Mouse (Mus musculus): ENCODE results near the gene Smarca5. TPM values are rescaled to one million over a fixed set of nuclear protein-coding genes. Genes with fewer than 3 reads are reported as not detected.

Gene Smarca5
- total and polyA plus RNA-seq, 3 experiments: 59.0 to 140 (median 89.1) TPM

DNA sequence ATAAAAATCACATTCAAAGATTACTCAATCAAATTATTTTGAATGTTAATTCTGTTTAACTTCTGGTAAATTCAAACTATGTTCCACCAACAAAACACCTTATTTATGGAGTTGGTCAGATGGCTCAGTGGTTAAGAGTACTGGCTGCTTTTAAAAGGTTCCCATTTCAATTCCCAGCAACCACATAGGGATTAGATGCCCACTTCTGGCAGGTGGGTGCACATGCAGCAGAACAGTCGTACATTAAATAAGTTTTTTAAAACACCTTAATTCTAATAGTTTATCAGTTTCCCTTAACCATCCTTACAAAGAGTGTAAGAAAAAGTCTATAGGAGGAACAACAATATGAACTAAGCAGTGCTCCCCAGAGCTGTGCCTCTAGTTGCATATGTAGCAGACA lies 24.8 kb downstream of the Smarca5 start:
- no peak for DNase-seq (ENCODE audit: low read depth, low spot score)
- peaks cover 0 to 60% of the 10 kb centered on the region in 2 experiments; a peak in 3 of 4 replicates for H3K36me3 ChIP-seq (ENCODE audit: control insufficient read depth in 1 of 2, insufficient read depth in 2 of 2, low read length in 2 of 2)

DNA sequence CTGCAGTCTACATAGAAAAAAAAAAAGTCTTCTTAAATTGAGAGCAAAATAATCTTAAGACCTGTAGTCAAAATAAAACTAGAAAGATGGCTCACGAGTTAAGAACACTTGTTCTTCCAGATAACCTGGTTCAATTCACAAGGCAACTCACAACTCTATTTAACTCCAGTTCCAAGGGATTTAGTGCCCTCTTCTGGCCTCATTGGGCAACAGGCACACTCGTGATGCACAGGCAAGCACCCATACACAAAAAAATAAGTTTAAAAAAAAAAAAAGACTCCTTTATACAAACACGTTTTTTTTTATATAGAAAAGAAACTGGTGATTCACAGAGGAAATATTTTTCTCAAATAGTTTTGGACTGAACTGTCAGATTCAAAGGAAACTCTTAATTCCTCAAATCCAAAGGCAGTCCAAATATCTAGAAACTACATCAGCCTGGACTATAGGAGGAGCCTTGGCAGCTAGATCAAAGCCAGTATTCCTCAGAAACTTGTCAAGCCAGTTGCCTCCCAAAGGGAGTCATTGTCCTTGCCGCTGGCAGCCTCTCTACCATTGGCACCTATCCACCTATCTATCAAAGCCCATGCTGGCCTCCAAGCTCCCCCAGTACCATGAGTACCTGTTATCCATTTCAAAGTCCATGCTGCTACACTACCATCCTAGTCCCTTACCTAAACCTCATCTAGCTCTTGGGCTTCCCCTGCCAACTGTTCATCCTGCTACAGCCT lies 28.5 kb downstream of the Smarca5 start:
- peak; percentile 74 for DNase-seq (ENCODE audit: low read depth, low spot score)

More for the DNA sequence above, 24.8 kb downstream of the Smarca5 start:
- H3K4me1 ChIP-seq (ENCODE audit: control insufficient read depth in 1 of 2, insufficient read depth in 2 of 2, low read length in 2 of 2): no peaks in the 10 kb centered on the region
- no peak overlapping the region for H3K27ac ChIP-seq (ENCODE audit: control insufficient read depth, low read depth, low read length)
- H3K9me3 ChIP-seq (replicated peaks; ENCODE audit: insufficient read depth, low read length): no peaks in the 10 kb centered on the region
- H3K27me3 ChIP-seq (ENCODE audit: control insufficient read depth in 1 of 2, insufficient read depth in 2 of 2, low read length in 2 of 2): no peaks in the 10 kb centered on the region
- TF ChIP-seq MYB (IDR thresholded peaks at IDR 0.05; ENCODE audit: low read depth, low read length) (no peak), SIN3A (IDR thresholded peaks at IDR 0.05; ENCODE audit: low read length) (no peak), USF2 (IDR thresholded peaks at IDR 0.05; ENCODE audit: borderline replicate concordance in 1 of 2, insufficient read depth in 1 of 2, low read depth in 1 of 2, low read length in 2 of 2) (no peak), GABPA (IDR thresholded peaks at IDR 0.05; ENCODE audit: low read depth, low read length) (no peak), E2F4 (IDR thresholded peaks at IDR 0.05; ENCODE audit: borderline replicate concordance, low read depth, low read length) (no peak), BHLHE40 (IDR thresholded peaks at IDR 0.05; ENCODE audit: borderline replicate concordance, low read depth, low read length) (no peak), RCOR1 (IDR thresholded peaks at IDR 0.05; ENCODE audit: low read depth, low read length) (no peak), SMC3 (IDR thresholded peaks at IDR 0.05; ENCODE audit: low read depth, low read length) (no peak), MAFK (IDR thresholded peaks at IDR 0.05; ENCODE audit: borderline replicate concordance, low read depth, low read length) (no peak), POLR2A (IDR thresholded peaks at IDR 0.05; ENCODE audit: control insufficient read depth in 1 of 2, insufficient read depth in 1 of 2, low read depth in 1 of 2, low read length in 2 of 2, poor library complexity in 1 of 2) (no peak), UBTF (IDR thresholded peaks at IDR 0.05; ENCODE audit: borderline replicate concordance, insufficient read depth, low read depth, low read length) (no peak), TCF12 (IDR thresholded peaks at IDR 0.05; ENCODE audit: low read depth, low read length) (no peak), CHD1 (IDR thresholded peaks at IDR 0.05; ENCODE audit: low read depth, low read length) (no peak), ETS1 (IDR thresholded peaks at IDR 0.05; ENCODE audit: low read depth, low read length) (no peak)
- no peaks in the 10 kb centered on the region for H3K79me2 ChIP-seq (ENCODE audit: control insufficient read depth, insufficient read depth, low read length, poor library complexity)
- no peak overlapping the region for H3K4me3 ChIP-seq (ENCODE audit: control insufficient read depth in 1 of 2, insufficient read depth in 1 of 2, low read depth in 2 of 2, low read length in 2 of 2)
- no peak overlapping the region for H3K9ac ChIP-seq (ENCODE audit: control insufficient read depth, low read depth, low read length, poor library complexity, severe bottlenecking)

More for the DNA sequence above, 28.5 kb downstream of the Smarca5 start:
- no peaks in the 10 kb centered on the region for H3K4me1 ChIP-seq (ENCODE audit: control insufficient read depth in 1 of 2, insufficient read depth in 2 of 2, low read length in 2 of 2)
- no peaks in the 10 kb centered on the region for H3K9me3 ChIP-seq (replicated peaks; ENCODE audit: insufficient read depth, low read length)
- H3K27me3 ChIP-seq (ENCODE audit: control insufficient read depth in 1 of 2, insufficient read depth in 2 of 2, low read length in 2 of 2): no peaks in the 10 kb centered on the region
- no peak overlapping the region for H3K9ac ChIP-seq (ENCODE audit: control insufficient read depth, low read depth, low read length, poor library complexity, severe bottlenecking)
- no peak overlapping the region for H3K27ac ChIP-seq (ENCODE audit: control insufficient read depth, low read depth, low read length)
- TF ChIP-seq SIN3A (IDR thresholded peaks at IDR 0.05; ENCODE audit: low read length) (no peak), ZNF384 (IDR thresholded peaks at IDR 0.05; ENCODE audit: low read depth, low read length) (peak; percentile 86), ELF1 (IDR thresholded peaks at IDR 0.05; ENCODE audit: low read depth, low read length) (no peak), USF2 (IDR thresholded peaks at IDR 0.05; ENCODE audit: borderline replicate concordance in 1 of 2, insufficient read depth in 1 of 2, low read depth in 1 of 2, low read length in 2 of 2) (no peak), SMC3 (IDR thresholded peaks at IDR 0.05; ENCODE audit: low read depth, low read length) (peak; percentile 58), KAT2A (conservative IDR thresholded peaks at IDR 0.05; ENCODE audit: low read depth, low read length) (no peak), MAZ (IDR thresholded peaks at IDR 0.05; ENCODE audit: low read depth, low read length) (no peak), HCFC1 (IDR thresholded peaks at IDR 0.05; ENCODE audit: low read depth, low read length) (no peak), MEF2A (IDR thresholded peaks at IDR 0.05; ENCODE audit: extremely low read depth, insufficient replicate concordance, low read depth, low read length, poor library complexity, severe bottlenecking) (no peak), MAX (IDR thresholded peaks at IDR 0.05; ENCODE audit: low read length) (no peak), RAD21 (IDR thresholded peaks at IDR 0.05; ENCODE audit: low read depth, low read length) (peak; percentile 48), CTCF (IDR thresholded peaks at IDR 0.05 in 2 of 3, conservative IDR thresholded peaks at IDR 0.05 in 1 of 3; ENCODE audit: control insufficient read depth in 1 of 3, insufficient read depth in 1 of 3, low read depth in 2 of 3, low read length in 3 of 3, poor library complexity in 1 of 3, severe bottlenecking in 1 of 3) (peak; percentile 40 to 65 (median 57)), TAL1 (IDR thresholded peaks at IDR 0.05; ENCODE audit: low read length) (no peak), MYC (IDR thresholded peaks at IDR 0.05; ENCODE audit: low read depth, low read length) (no peak), ZC3H11A (IDR thresholded peaks at IDR 0.05; ENCODE audit: low read depth, low read length) (peak; percentile 44; the same call in 1 of the 2 replicates), JUND (IDR thresholded peaks at IDR 0.05; ENCODE audit: low read depth, low read length) (no peak), GABPA (IDR thresholded peaks at IDR 0.05; ENCODE audit: low read depth, low read length) (no peak), UBTF (IDR thresholded peaks at IDR 0.05; ENCODE audit: borderline replicate concordance, insufficient read depth, low read depth, low read length) (no peak), GATA1 (IDR thresholded peaks at IDR 0.05; ENCODE audit: low read depth, low read length) (no peak)
- H3K36me3 ChIP-seq (ENCODE audit: control insufficient read depth in 1 of 2, insufficient read depth in 2 of 2, low read length in 2 of 2): peaks cover 0 to 61% of the 10 kb centered on the region in 2 experiments; a peak in 2 of 4 replicates
- no peaks in the 10 kb centered on the region for H3K79me2 ChIP-seq (ENCODE audit: control insufficient read depth, insufficient read depth, low read length, poor library complexity)
- H3K4me3 ChIP-seq (ENCODE audit: control insufficient read depth in 1 of 2, insufficient read depth in 1 of 2, low read depth in 2 of 2, low read length in 2 of 2): no peak overlapping the region
